Mouse (Mus musculus) liver, embryonic 15.5 days (tissue): Measurements from ENCODE around the gene Ccnd2. TPM values are rescaled to one million over a fixed set of nuclear protein-coding genes. Genes with fewer than 3 reads are reported as not detected.

Experiments
- ATAC-seq: fragments of 200-750 bp; cut with Nextera tagmentation; 2 replicates; pipeline ENCODE4 v1.8.0; 2017; ENCODE audit warnings: moderate number of reproducible peaks, mild to moderate bottlenecking, moderate library complexity; ENCODE audit not compliant: insufficient read depth
- H3K27ac ChIP-seq: fragments of 300-500 bp; sonication (generic); replicated peaks from 2 replicates; pipeline ENCODE4 v1.5.1; 2015; ENCODE audit warnings: mild to moderate bottlenecking, inconsistent platforms
- H3K27me3 ChIP-seq: fragments of 300-500 bp; sonication (generic); 2 replicates; pipeline ENCODE4 v1.6.1; 2015; ENCODE audit warnings: mild to moderate bottlenecking, inconsistent platforms
- H3K36me3 ChIP-seq: fragments of 300-500 bp; sonication (generic); replicated peaks from 2 replicates; pipeline ENCODE4 v1.6.1; 2015; ENCODE audit warnings: moderate library complexity, mild to moderate bottlenecking, inconsistent platforms
- H3K4me1 ChIP-seq: fragments of 300-500 bp; sonication (generic); replicated peaks from 2 replicates; pipeline ENCODE4 v1.6.1; 2015; ENCODE audit warnings: inconsistent platforms
- H3K4me2 ChIP-seq: fragments of 300-500 bp; sonication (generic); 2 replicates; pipeline ENCODE4 v1.6.1; 2015; ENCODE audit warnings: moderate library complexity, mild to moderate bottlenecking, inconsistent platforms
- H3K4me3 ChIP-seq: fragments of 300-500 bp; sonication (generic); replicated peaks from 2 replicates; pipeline ENCODE4 v1.5.1; 2015; ENCODE audit warnings: mild to moderate bottlenecking, inconsistent platforms
- H3K9ac ChIP-seq: fragments of 300-500 bp; sonication (generic); 2 replicates; pipeline ENCODE4 v1.6.1; 2015; ENCODE audit warnings: moderate library complexity, mild to moderate bottlenecking, inconsistent platforms
- H3K9me3 ChIP-seq: fragments of 300-500 bp; sonication (generic); replicated peaks from 2 replicates; pipeline ENCODE4 v1.6.1; 2016; ENCODE audit warnings: inconsistent platforms
- WGBS: fragments of 180-500 bp; shearing (Covaris S2); methylation state at CpG from one replicate; pipeline ENCODE4 v1.1.7; 2015; ENCODE audit warnings: mixed read lengths; ENCODE audit not compliant: insufficient replicate concordance; 5-methylcytosine and 5-hydroxymethylcytosine counted together
- polyA plus RNA-seq: library from polyadenylated mRNA; unstranded; fragments of >200 nt; fragmentation: Nextera tagmentation; extraction: Ambion mirVana; gene quantifications from 2 replicates; pipeline ENCODE4 v1.2.1, GENCODE M21; 2015

The Ccnd2 gene
- polyA plus RNA-seq, 1 experiment from 2014 or later: 47.6 TPM

- no peak for ATAC-seq
- Histone ChIP-seq H3K4me2 (no peak overlapping the region), H3K27me3 (peaks cover 18% of the 10 kb centered on the region), H3K27ac (no peak overlapping the region), H3K9ac (no peak overlapping the region), H3K4me1 (peaks cover 3% of the 10 kb centered on the region; the same call in 1 of the 2 replicates), H3K9me3 (no peaks in the 10 kb centered on the region), H3K4me3 (no peak overlapping the region), H3K36me3 (no peaks in the 10 kb centered on the region)
- WGBS: 47% methylated on average over 6 of the region's 6 CpGs
Measured at GRCm38 (mm10) chr6:127105107-127105506, 46.9 kb downstream of the Ccnd2 start.

- WGBS: 64% methylated on average over 7 of the region's 7 CpGs
- no peak for ATAC-seq
- Histone ChIP-seq H3K4me3 (no peak overlapping the region), H3K9ac (no peak overlapping the region), H3K27me3 (peaks cover 14% of the 10 kb centered on the region), H3K4me1 (peaks cover 3% of the 10 kb centered on the region; the same call in 1 of the 2 replicates), H3K27ac (no peak overlapping the region), H3K36me3 (no peaks in the 10 kb centered on the region), H3K4me2 (no peak overlapping the region), H3K9me3 (no peaks in the 10 kb centered on the region)
Measured at GRCm38 (mm10) chr6:127104396-127105029, 47.5 kb downstream of the Ccnd2 start.

- Histone ChIP-seq H3K27me3 (peaks cover 6% of the 10 kb centered on the region; the same call in 1 of the 2 replicates), H3K36me3 (no peaks in the 10 kb centered on the region), H3K4me2 (no peak overlapping the region), H3K9ac (no peak overlapping the region), H3K27ac (no peak overlapping the region), H3K4me1 (no peaks in the 10 kb centered on the region), H3K4me3 (no peak overlapping the region), H3K9me3 (no peaks in the 10 kb centered on the region)
- ATAC-seq: no peak
- WGBS: 70% methylated on average over 6 of the region's 6 CpGs
Measured at GRCm38 (mm10) chr6:127103506-127104275, 48.3 kb downstream of the Ccnd2 start.

GRCm38 (mm10) chr6:127094565-127094964 lies 57.4 kb downstream of the Ccnd2 start:
- no peaks in the 10 kb centered on the region for H3K4me1 ChIP-seq
- ATAC-seq: no peak
- WGBS: 57% methylated on average over 7 of the region's 7 CpGs
- no peak overlapping the region for H3K4me3 ChIP-seq
- H3K9me3 ChIP-seq: no peaks in the 10 kb centered on the region
- no peak overlapping the region for H3K4me2 ChIP-seq
- H3K36me3 ChIP-seq: no peaks in the 10 kb centered on the region
- H3K27me3 ChIP-seq: no peaks in the 10 kb centered on the region
- no peak overlapping the region for H3K9ac ChIP-seq
- no peak overlapping the region for H3K27ac ChIP-seq

GRCm38 (mm10) chr6:127086739-127087138 lies 65.3 kb downstream of the Ccnd2 start:
- Histone ChIP-seq H3K9me3 (no peaks in the 10 kb centered on the region), H3K4me3 (no peak overlapping the region), H3K27ac (no peak overlapping the region), H3K36me3 (no peaks in the 10 kb centered on the region), H3K4me1 (no peaks in the 10 kb centered on the region), H3K27me3 (peaks cover 2% of the 10 kb centered on the region), H3K9ac (no peak overlapping the region), H3K4me2 (no peak overlapping the region)
- 42% methylated on average over 4 of the region's 4 CpGs for WGBS
- ATAC-seq: no peak

GRCm38 (mm10) chr6:127081820-127082219 lies 70.2 kb downstream of the Ccnd2 start:
- H3K36me3 ChIP-seq: no peaks in the 10 kb centered on the region
- 0 out of 2 replicates have a peak, but pooled peaks cover 5% of the 10 kb centered on the region for H3K4me1 ChIP-seq
- no peaks in the 10 kb centered on the region for H3K9me3 ChIP-seq
- WGBS: 60% methylated on average over 6 of the region's 6 CpGs
- H3K27me3 ChIP-seq: peaks cover 41% of the 10 kb centered on the region
- no peak overlapping the region for H3K27ac ChIP-seq
- no peak for ATAC-seq
- H3K4me2 ChIP-seq: no peak overlapping the region
- H3K4me3 ChIP-seq: no peak overlapping the region
- no peak overlapping the region for H3K9ac ChIP-seq

GRCm38 (mm10) chr6:127079867-127080731 lies 71.9 kb downstream of the Ccnd2 start:
- H3K9ac ChIP-seq: no peak overlapping the region
- no peak overlapping the region for H3K27ac ChIP-seq

More at GRCm38 (mm10) chr6:127079867-127080731, 71.9 kb downstream of the Ccnd2 start:
- H3K36me3 ChIP-seq: no peaks in the 10 kb centered on the region
- no peak for ATAC-seq
- no peaks in the 10 kb centered on the region for H3K9me3 ChIP-seq
- WGBS: 3% methylated on average over 59 of the region's 59 CpGs
- H3K4me1 ChIP-seq: 0 out of 2 replicates have a peak, but pooled peaks cover 5% of the 10 kb centered on the region
- H3K4me2 ChIP-seq: peak overlapping the region; percentile 57
- peak overlapping the region; percentile 29 for H3K4me3 ChIP-seq
- H3K27me3 ChIP-seq: peaks cover 46% of the 10 kb centered on the region

Other genes starting within 250 kb of the Ccnd2 start
- not detected in 2 replicates for gene Dyrk4, start 230.4 kb downstream of the Ccnd2 start, polyA plus RNA-seq
- gene Rad51ap1, start 212.6 kb downstream of the Ccnd2 start, polyA plus RNA-seq: 41.5 and 43.6 TPM in 2 replicates
- gene D6Wsu163e, start 212.2 kb downstream of the Ccnd2 start, polyA plus RNA-seq: 14.2 TPM in 2 replicates
- 0.01 and 0.06 TPM in 2 replicates for gene Fgf6, start 136.6 kb downstream of the Ccnd2 start, polyA plus RNA-seq
- gene Fgf23, start 79.3 kb downstream of the Ccnd2 start, polyA plus RNA-seq: not detected in 2 replicates
- gene Tigar, start 42.6 kb downstream of the Ccnd2 start, polyA plus RNA-seq: 0.52 and 0.53 TPM in 2 replicates